Mouse (Mus musculus) layer of hippocampus, adult 9-11 months (tissue): ENCODE measurements around the gene Chic1.
A peak's percentile ranks its signal among the peaks of the same experiment; 100 is the strongest.

Experiments
- DNase-seq: peaks from one replicate; pipeline ENCODE4 v3.0.0; 2022

Chic1 gene

GRCm38 (mm10) chrX:103356287-103356686, at the start of gene Chic1:
Gene Chic1, plus strand, starts transcription at chrX:103356476.
- DNase-seq: peak; percentile 88

- DNase-seq: no peak
Measured at GRCm38 (mm10) chrX:103308262-103308661, 48.0 kb upstream of the Chic1 start.

GRCm38 (mm10) chrX:103311723-103312122, 44.6 kb upstream of the Chic1 start:
- no peak for DNase-seq

GRCm38 (mm10) chrX:103314146-103314545, 42.1 kb upstream of the Chic1 start:
- no peak for DNase-seq

GRCm38 (mm10) chrX:103321146-103321545, 35.1 kb upstream of the Chic1 start, which contains the start of gene Cdx4:
Gene Cdx4, plus strand, starts transcription at chrX:103321398.
- no peak for DNase-seq

GRCm38 (mm10) chrX:103325900-103326299, 30.4 kb upstream of the Chic1 start:
- DNase-seq: no peak

GRCm38 (mm10) chrX:103329386-103329785, 26.9 kb upstream of the Chic1 start:
- DNase-seq: no peak

- DNase-seq: no peak
Measured at GRCm38 (mm10) chrX:103331125-103331858, 25.0 kb upstream of the Chic1 start.

- DNase-seq: no peak
Measured at GRCm38 (mm10) chrX:103341369-103342113, 14.7 kb upstream of the Chic1 start.

- DNase-seq: no peak
Measured at GRCm38 (mm10) chrX:103355784-103356183, 492 bp upstream of the Chic1 start.

- no peak for DNase-seq
Measured at GRCm38 (mm10) chrX:103356761-103357236, 523 bp downstream of the Chic1 start.

GRCm38 (mm10) chrX:103366201-103366600, 9.9 kb downstream of the Chic1 start:
- peak; percentile 25 for DNase-seq

GRCm38 (mm10) chrX:103368650-103369049, 12.4 kb downstream of the Chic1 start:
- no peak for DNase-seq

- DNase-seq: peak; percentile 7
Measured at GRCm38 (mm10) chrX:103371221-103371620, 14.9 kb downstream of the Chic1 start.

GRCm38 (mm10) chrX:103371627-103372026, 15.4 kb downstream of the Chic1 start:
- DNase-seq: no peak

- DNase-seq: no peak
Measured at GRCm38 (mm10) chrX:103374250-103374649, 18.0 kb downstream of the Chic1 start.

GRCm38 (mm10) chrX:103384528-103384927, 28.3 kb downstream of the Chic1 start:
- no peak for DNase-seq

- no peak for DNase-seq
Measured at GRCm38 (mm10) chrX:103388131-103388530, 31.9 kb downstream of the Chic1 start.

- no peak for DNase-seq
Measured at GRCm38 (mm10) chrX:103393841-103394240, 37.6 kb downstream of the Chic1 start.

GRCm38 (mm10) chrX:103405021-103405420, 48.7 kb downstream of the Chic1 start:
- no peak for DNase-seq

- DNase-seq: no peak
Measured at GRCm38 (mm10) chrX:103414167-103414566, 57.9 kb downstream of the Chic1 start, which contains the start of gene Tsx. Gene Tsx, plus strand, starts transcription at chrX:103414467.

- DNase-seq: no peak
Measured at GRCm38 (mm10) chrX:103421710-103422109, 65.4 kb downstream of the Chic1 start, which contains the start of gene Gm26992. Gene Gm26992, plus strand, starts transcription at chrX:103422010.

- DNase-seq: no peak
Measured at GRCm38 (mm10) chrX:103427677-103428076, 71.4 kb downstream of the Chic1 start.

- no peak for DNase-seq
Measured at GRCm38 (mm10) chrX:103432293-103432692, 76.0 kb downstream of the Chic1 start.
